Mouse (Mus musculus): ENCODE results near the gene Rab8b.

DNA sequence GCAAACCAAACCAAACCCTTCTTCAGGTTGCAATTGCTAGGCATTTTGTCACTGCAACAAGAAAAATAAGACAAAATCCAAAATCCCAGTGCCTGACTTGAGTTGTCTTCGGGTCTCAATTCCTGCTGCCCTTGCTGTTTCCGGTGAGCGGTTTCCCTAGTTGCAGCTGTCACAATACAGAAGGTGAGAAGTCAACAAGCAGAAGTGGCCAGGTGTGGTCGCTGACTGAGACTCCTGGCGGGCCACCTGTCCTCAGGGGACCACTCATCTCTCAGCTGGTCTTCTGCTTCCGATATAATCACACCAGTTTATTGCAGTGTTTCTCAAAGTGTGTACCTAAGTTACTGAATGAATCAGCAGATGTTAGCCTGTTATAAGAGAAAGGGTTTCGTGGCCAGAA is 10.9 kb upstream of the Rab8b start:
- TF ChIP-seq POLR2A (IDR thresholded peaks at IDR 0.05; ENCODE audit: low read depth, low read length), result no peak
- no peak for TF ChIP-seq CTCF (IDR thresholded peaks at IDR 0.05; ENCODE audit: extremely low read depth, insufficient read depth, insufficient read length, insufficient replicate concordance)

Measured in spleen, adult 2 months (tissue).